Mouse (Mus musculus) Muller cell, postnatal 12 days (primary cell): ENCODE results near the gene Vamp1.
A peak's percentile ranks its signal among the peaks of the same experiment; 100 is the strongest.

ENCODE experiments used
- DNase-seq: peaks from one replicate; pipeline ENCODE4 v3.0.0-alpha.2; 2015; ENCODE audit errors: inconsistent ontology term

The Vamp1 gene

GRCm38 (mm10) chr6:125215148-125215954 lies at the start of gene Vamp1:
Vamp1 (plus strand) TSS chr6:125215551.
- peak; percentile 94 for DNase-seq

- DNase-seq, result peak; percentile 97
Observed at GRCm38 (mm10) chr6:125166051-125166751, 49.1 kb upstream of the Vamp1 start, which contains the start of gene Gapdh. Gapdh (minus strand) TSS chr6:125166467.

- DNase-seq, result peak; percentile 59
Observed at GRCm38 (mm10) chr6:125166861-125167650, 48.3 kb upstream of the Vamp1 start.

- no peak for DNase-seq
Observed at GRCm38 (mm10) chr6:125168086-125168485, 47.3 kb upstream of the Vamp1 start.

- no peak for DNase-seq
Observed at GRCm38 (mm10) chr6:125170194-125170593, 45.2 kb upstream of the Vamp1 start.

GRCm38 (mm10) chr6:125172474-125172873 lies 42.9 kb upstream of the Vamp1 start:
- no peak for DNase-seq

GRCm38 (mm10) chr6:125173256-125173655 lies 42.1 kb upstream of the Vamp1 start:
- DNase-seq, result no peak

GRCm38 (mm10) chr6:125175469-125175868 lies 39.9 kb upstream of the Vamp1 start:
- no peak for DNase-seq

- DNase-seq, result no peak
Observed at GRCm38 (mm10) chr6:125179601-125180000, 35.8 kb upstream of the Vamp1 start.

GRCm38 (mm10) chr6:125182133-125182532 lies 33.2 kb upstream of the Vamp1 start:
- DNase-seq, result no peak

- no peak for DNase-seq
Observed at GRCm38 (mm10) chr6:125186203-125186602, 29.1 kb upstream of the Vamp1 start.

- DNase-seq, result no peak
Observed at GRCm38 (mm10) chr6:125190816-125191215, 24.5 kb upstream of the Vamp1 start.

GRCm38 (mm10) chr6:125191332-125192015 lies 23.9 kb upstream of the Vamp1 start, which contains the start of the genes Ncapd2 and Mrpl51:
Ncapd2 (minus strand) TSS chr6:125191701.
Mrpl51 (plus strand) TSS chr6:125191801.
- peak; percentile 99 for DNase-seq

GRCm38 (mm10) chr6:125192016-125192714 lies 23.2 kb upstream of the Vamp1 start:
- peak; percentile 91 for DNase-seq

GRCm38 (mm10) chr6:125192841-125193240 lies 22.5 kb upstream of the Vamp1 start:
- DNase-seq, result no peak

GRCm38 (mm10) chr6:125193390-125193789 lies 22.0 kb upstream of the Vamp1 start:
- no peak for DNase-seq

- DNase-seq, result no peak
Observed at GRCm38 (mm10) chr6:125195541-125196075, 19.7 kb upstream of the Vamp1 start.

- DNase-seq, result no peak
Observed at GRCm38 (mm10) chr6:125196301-125196700, 19.1 kb upstream of the Vamp1 start.

GRCm38 (mm10) chr6:125197166-125197565 lies 18.2 kb upstream of the Vamp1 start:
- no peak for DNase-seq

- no peak for DNase-seq
Observed at GRCm38 (mm10) chr6:125210436-125210835, 4.9 kb upstream of the Vamp1 start.
